Mouse (Mus musculus) limb, embryonic 11.5 days (tissue): ENCODE data around the gene Pcgf2. TPM values are rescaled to one million over a fixed set of nuclear protein-coding genes. Genes with fewer than 3 reads are reported as not detected.

ENCODE experiments used
- ATAC-seq: fragments of 200-750 bp; cut with Nextera tagmentation; 2 replicates; pipeline ENCODE4 v1.8.0; 2017; ENCODE audit warnings: low read depth; ENCODE audit not compliant: insufficient number of reproducible peaks, low FRiP score, low TSS enrichment
- DNase-seq: peaks from one replicate; pipeline ENCODE4 v3.0.0-alpha.2; 2015; ENCODE audit warnings: low spot score
- H3K27ac ChIP-seq: fragments of 300-500 bp; sonication (generic); replicated peaks from 2 replicates; pipeline ENCODE4 v1.5.1; 2014; ENCODE audit warnings: low read depth, mild to moderate bottlenecking, low read length
- H3K27me3 ChIP-seq: fragments of 300-500 bp; sonication (generic); 2 replicates; pipeline ENCODE4 v1.6.1; 2014; ENCODE audit warnings: mild to moderate bottlenecking, low read length, mixed read lengths; ENCODE audit not compliant: control insufficient read depth, insufficient read depth
- H3K36me3 ChIP-seq: fragments of 300-500 bp; sonication (generic); 2 replicates; pipeline ENCODE4 v1.6.1; 2014; ENCODE audit warnings: mild to moderate bottlenecking, low read length, moderate library complexity, mixed read lengths; ENCODE audit not compliant: control insufficient read depth, insufficient read depth
- H3K4me1 ChIP-seq: fragments of 300-500 bp; sonication (generic); 2 replicates; pipeline ENCODE4 v1.6.1; 2014; ENCODE audit warnings: low read length, mixed read lengths; ENCODE audit not compliant: control insufficient read depth, insufficient read depth
- H3K4me2 ChIP-seq: fragments of 300-500 bp; sonication (generic); 2 replicates; pipeline ENCODE4 v1.6.1; 2014; ENCODE audit warnings: low read depth, mild to moderate bottlenecking, moderate library complexity; ENCODE audit not compliant: severe bottlenecking
- H3K4me3 ChIP-seq: fragments of 300-500 bp; sonication (generic); 2 replicates; pipeline ENCODE4 v1.5.1; 2014; ENCODE audit warnings: low read depth, low read length
- H3K9ac ChIP-seq: fragments of 300-500 bp; sonication (generic); 2 replicates; pipeline ENCODE4 v1.6.1; 2014; ENCODE audit warnings: mild to moderate bottlenecking, low read length
- H3K9me3 ChIP-seq: fragments of 300-500 bp; sonication (generic); 2 replicates; pipeline ENCODE4 v1.6.1; 2016; ENCODE audit warnings: low read length; ENCODE audit not compliant: control insufficient read depth
- WGBS: fragments of 180-500 bp; shearing (Covaris S2); extraction: QIAGEN DNeasy Blood & Tissue Kit; methylation state at CpG from one replicate; pipeline ENCODE4 v1.1.7; 2014; 5-methylcytosine and 5-hydroxymethylcytosine counted together
- polyA plus RNA-seq: library from polyadenylated mRNA; unstranded; fragments of >200 nt; fragmentation: Nextera tagmentation; extraction: Ambion mirVana; gene quantifications from 2 replicates; pipeline ENCODE4 v1.2.1, GENCODE M21; 2014

Pcgf2 gene
- polyA plus RNA-seq, 1 experiment from 2014 or later = 23.3 TPM

DNA sequence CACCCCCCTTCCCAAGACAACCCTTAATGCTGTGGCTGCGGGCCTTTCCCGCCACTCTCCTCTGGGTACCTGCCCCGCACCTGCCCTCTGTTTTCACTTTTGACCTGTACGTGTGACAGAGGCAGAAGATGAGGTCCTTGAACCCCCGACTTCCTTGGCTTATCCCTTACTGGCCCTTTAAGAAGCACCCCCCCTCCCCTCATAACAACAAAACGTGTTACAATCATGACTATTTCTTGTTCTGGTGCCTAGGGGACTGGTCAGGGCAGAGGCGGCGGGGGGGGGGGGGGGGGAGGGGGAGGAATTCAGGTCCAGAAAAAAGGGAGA is 36.0 kb downstream of the Pcgf2 start:
- Histone ChIP-seq H3K4me3 (peak overlapping the region; percentile 89), H3K27ac (no peak overlapping the region), H3K36me3 (peaks cover 9% of the 10 kb centered on the region; the same call in 1 of the 2 replicates), H3K4me2 (peak overlapping the region; percentile 69), H3K4me1 (peaks cover 22% of the 10 kb centered on the region), H3K27me3 (peaks cover 9% of the 10 kb centered on the region; the same call in 1 of the 2 replicates), H3K9ac (no peak overlapping the region; the same call in 1 of the 2 replicates), H3K9me3 (no peaks in the 10 kb centered on the region)
- 0% methylated on average over 6 of the region's 8 CpGs for WGBS
- DNase-seq = no peak
- no peak for ATAC-seq

DNA sequence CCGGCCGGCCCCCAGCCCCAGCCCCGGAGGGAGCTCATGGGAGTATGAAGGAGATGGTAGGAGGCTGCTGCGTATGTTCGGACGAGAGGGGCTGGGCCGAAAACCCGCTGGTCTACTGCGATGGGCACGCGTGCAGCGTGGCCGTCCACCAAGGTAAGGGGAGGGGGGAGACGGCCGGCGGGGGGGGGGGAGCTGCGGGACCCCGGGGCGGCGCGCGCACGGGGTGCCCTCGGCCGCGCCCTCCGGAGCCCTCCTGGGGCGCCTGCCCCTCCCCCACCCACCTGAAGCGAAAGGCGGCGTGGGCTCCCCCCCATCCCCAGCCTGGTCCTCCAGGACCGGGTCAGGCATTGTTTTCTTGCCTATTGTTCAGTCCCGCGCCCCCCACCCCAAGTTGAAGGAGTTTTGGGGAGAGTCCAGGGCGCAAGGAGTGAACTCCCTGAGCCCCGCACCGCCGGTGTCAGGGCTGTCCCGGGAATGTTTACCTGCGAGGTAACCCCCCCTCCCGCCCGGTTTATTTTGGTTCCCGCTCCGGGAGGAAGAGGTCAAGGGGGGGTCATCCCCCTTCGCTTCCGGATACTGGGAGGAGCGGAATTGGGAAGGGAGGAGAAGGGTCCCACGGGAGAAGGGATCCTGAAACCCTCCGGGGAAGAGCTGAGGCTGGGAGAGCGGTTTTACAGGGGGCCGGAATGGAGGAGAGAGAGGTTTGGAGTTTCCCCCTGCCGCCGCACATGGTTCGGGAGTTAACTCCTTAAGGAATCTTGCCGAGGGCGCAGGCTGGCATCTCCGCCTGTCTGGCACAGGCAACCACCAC is 36.6 kb downstream of the Pcgf2 start:
- Histone ChIP-seq H3K4me2 (peak overlapping the region; percentile 69), H3K27me3 (peaks cover 9% of the 10 kb centered on the region; the same call in 1 of the 2 replicates), H3K9me3 (no peaks in the 10 kb centered on the region), H3K4me1 (peaks cover 22% of the 10 kb centered on the region), H3K9ac (peak overlapping the region; percentile 83), H3K36me3 (peaks cover 8% of the 10 kb centered on the region; the same call in 1 of the 2 replicates), H3K27ac (peak overlapping the region; percentile 87), H3K4me3 (peak overlapping the region; percentile 89)
- DNase-seq (peak; percentile 77), ATAC-seq (no peak)
- WGBS = under 1% methylated on average over 34 of the region's 57 CpGs

- peak within 1 kb of the TSS; percentile 87 for H3K27ac ChIP-seq
- H3K27me3 ChIP-seq = peaks cover 9% of the 10 kb centered on the region; the same call in 1 of the 2 replicates
- H3K4me3 ChIP-seq = peak within 1 kb of the TSS; percentile 89
- H3K36me3 ChIP-seq = peaks cover 6% of the 10 kb centered on the region; the same call in 1 of the 2 replicates
- DNase-seq (peak; percentile 84), ATAC-seq (no peak)
- peaks cover 22% of the 10 kb centered on the region for H3K4me1 ChIP-seq
- H3K9me3 ChIP-seq = no peaks in the 10 kb centered on the region
- peak within 1 kb of the TSS; percentile 83 for H3K9ac ChIP-seq
- peak within 1 kb of the TSS; percentile 69 for H3K4me2 ChIP-seq
- WGBS = under 1% methylated on average over 50 of the region's 76 CpGs
Observed at GRCm38 (mm10) chr11:97662893-97663527, 37.3 kb downstream of the Pcgf2 start, which contains the start of gene Mllt6. Gene Mllt6, plus strand, starts transcription at chr11:97663414.

- 1% methylated on average over 21 of the region's 21 CpGs for WGBS
- peak overlapping the region; percentile 69 for H3K4me2 ChIP-seq
- peaks cover 6% of the 10 kb centered on the region; the same call in 1 of the 2 replicates for H3K36me3 ChIP-seq
- H3K27ac ChIP-seq = no peak overlapping the region
- peak overlapping the region; percentile 83 for H3K9ac ChIP-seq
- peak overlapping the region; percentile 89 for H3K4me3 ChIP-seq
- peaks cover 9% of the 10 kb centered on the region; the same call in 1 of the 2 replicates for H3K27me3 ChIP-seq
- DNase-seq (peak; percentile 62), ATAC-seq (no peak)
- peaks cover 22% of the 10 kb centered on the region for H3K4me1 ChIP-seq
- no peaks in the 10 kb centered on the region for H3K9me3 ChIP-seq
Observed at GRCm38 (mm10) chr11:97662207-97662892, 37.9 kb downstream of the Pcgf2 start.

GRCm38 (mm10) chr11:97661648-97662133 is 38.6 kb downstream of the Pcgf2 start:
- H3K4me3 ChIP-seq = peak overlapping the region; percentile 89
- peaks cover 22% of the 10 kb centered on the region for H3K4me1 ChIP-seq
- peaks cover 9% of the 10 kb centered on the region; the same call in 1 of the 2 replicates for H3K27me3 ChIP-seq
- no peak overlapping the region for H3K27ac ChIP-seq
- DNase-seq (peak; percentile 72), ATAC-seq (no peak)
- peak overlapping the region; percentile 69 for H3K4me2 ChIP-seq
- under 1% methylated on average over 19 of the region's 20 CpGs for WGBS
- H3K9ac ChIP-seq = 0 out of 2 replicates have a peak overlapping the region, but pooled peaks have one; percentile 5
- H3K36me3 ChIP-seq = peaks cover 6% of the 10 kb centered on the region; the same call in 1 of the 2 replicates
- H3K9me3 ChIP-seq = no peaks in the 10 kb centered on the region

DNA sequence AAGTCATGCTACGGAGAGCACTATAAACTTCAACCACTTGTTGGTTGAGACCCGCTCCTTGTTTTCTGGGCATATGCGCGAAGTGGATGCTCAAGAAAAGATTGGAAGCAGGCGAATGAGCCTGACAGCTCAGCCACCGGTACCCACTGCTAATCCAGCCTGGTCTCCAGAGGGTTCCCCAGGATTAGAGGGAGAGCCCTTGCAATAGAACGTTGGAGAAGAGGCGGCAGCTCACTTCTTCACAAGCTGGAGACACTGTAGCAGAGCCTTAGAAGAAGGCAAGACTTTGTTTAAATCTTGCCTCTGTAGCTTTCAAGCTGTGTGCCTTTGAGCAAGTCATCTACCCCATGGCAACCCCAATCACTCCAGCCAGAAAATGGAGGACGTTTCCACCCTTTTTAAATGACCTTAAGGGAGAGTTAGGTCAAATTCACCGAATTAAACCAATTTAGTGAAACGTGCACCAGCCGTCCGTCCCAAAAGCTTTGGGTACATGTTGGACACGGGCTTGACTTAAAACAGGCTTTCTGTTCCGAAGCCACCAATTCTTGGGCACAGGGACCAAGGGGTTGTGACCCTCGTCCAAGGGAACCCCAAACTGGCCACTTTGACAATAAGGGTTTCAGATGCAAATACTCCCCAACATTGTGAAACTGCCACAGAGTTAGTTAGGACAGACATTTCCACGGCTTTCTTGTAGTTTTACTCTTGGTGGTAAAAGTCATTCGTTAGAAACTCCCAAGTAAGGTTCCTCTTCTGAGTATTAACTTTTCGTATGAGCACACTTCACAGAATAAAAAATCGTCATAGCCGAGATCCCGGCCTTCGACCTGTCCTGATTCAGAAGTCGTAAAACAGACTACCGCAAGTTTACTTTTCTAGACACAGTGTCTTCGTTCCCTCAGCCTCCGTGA is 39.3 kb downstream of the Pcgf2 start:
- ATAC-seq = no peak
- Histone ChIP-seq H3K9me3 (no peaks in the 10 kb centered on the region), H3K36me3 (peaks cover 4% of the 10 kb centered on the region; the same call in 1 of the 2 replicates), H3K27ac (no peak overlapping the region), H3K27me3 (peaks cover 9% of the 10 kb centered on the region; the same call in 1 of the 2 replicates), H3K9ac (peak overlapping the region; percentile 80; the same call in 1 of the 2 replicates), H3K4me1 (peaks cover 23% of the 10 kb centered on the region), H3K4me3 (peak overlapping the region; percentile 89), H3K4me2 (peak overlapping the region; percentile 69)
- 1% methylated on average over 27 of the region's 27 CpGs for WGBS
- no peak for DNase-seq

GRCm38 (mm10) chr11:97659990-97660714 is 40.1 kb downstream of the Pcgf2 start:
- H3K36me3 ChIP-seq = no peaks in the 10 kb centered on the region
- WGBS = under 1% methylated on average over 69 of the region's 78 CpGs
- no peaks in the 10 kb centered on the region for H3K9me3 ChIP-seq
- peaks cover 24% of the 10 kb centered on the region for H3K4me1 ChIP-seq
- DNase-seq (peak; percentile 83), ATAC-seq (peak; percentile 78)
- peaks cover 9% of the 10 kb centered on the region; the same call in 1 of the 2 replicates for H3K27me3 ChIP-seq
- peak overlapping the region; percentile 80 for H3K9ac ChIP-seq
- H3K4me2 ChIP-seq = peak overlapping the region; percentile 50
- H3K27ac ChIP-seq = 0 out of 2 replicates have a peak overlapping the region, but pooled peaks have one; percentile 22
- H3K4me3 ChIP-seq = peak overlapping the region; percentile 53
